In the genomic region with DNA sequence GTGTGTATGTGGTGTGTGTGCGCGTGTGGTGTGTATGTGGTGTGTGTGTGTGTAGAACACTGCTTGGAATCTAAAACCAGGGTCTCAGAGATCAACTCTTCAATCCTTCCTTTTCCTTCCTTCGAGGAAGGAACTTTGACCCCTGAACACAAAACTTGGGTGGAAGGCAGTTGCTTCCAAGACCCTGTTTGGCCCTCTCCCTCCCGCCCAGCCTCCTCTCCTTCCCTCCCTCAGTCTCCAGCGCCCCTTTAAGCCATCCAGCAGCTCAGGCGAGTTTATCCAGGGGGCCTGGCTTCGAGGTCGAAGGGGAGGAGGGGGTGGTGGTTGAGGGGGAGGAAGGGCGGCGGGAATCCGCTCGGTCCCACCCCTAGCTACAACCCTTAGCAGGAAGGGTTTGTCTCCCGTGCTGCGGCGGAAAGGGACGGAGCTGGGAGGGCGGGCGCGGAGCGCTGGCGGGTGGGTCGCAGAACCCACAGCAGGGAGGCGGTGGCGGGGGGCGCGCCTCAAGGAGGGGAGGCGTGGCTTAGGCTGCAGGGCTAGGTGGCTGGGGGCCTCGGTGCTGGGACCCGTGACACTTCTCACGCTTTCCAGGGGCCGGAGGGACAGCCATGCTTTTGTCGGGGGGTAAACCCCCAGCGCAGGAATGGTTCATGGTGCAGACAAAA, we compare ENCODE assay signal across 8 mouse cellular contexts. TPM values are rescaled to one million over a fixed set of nuclear protein-coding genes. Genes with fewer than 3 reads are reported as not detected.
DNase-seq lines count a peak whose midpoint lies in the region; ATAC-seq and TF ChIP-seq lines count a peak whose summit lies in the region.

A gene (plus strand): TSS at position 390 of the 665 bp plus-strand sequence.

- 5% methylated on average over 33 of the region's 33 CpGs for WGBS in cerebellum, adult 2 months
- WGBS in forebrain, postnatal 0 days, result 2% methylated on average over 31 of the region's 33 CpGs
- WGBS in hindbrain, embryonic 11.5 days, result under 1% methylated on average over 30 of the region's 33 CpGs
- WGBS in liver, adult 2 months, result 16% methylated on average over 31 of the region's 33 CpGs
- 2% methylated on average over 33 of the region's 33 CpGs for WGBS in midbrain, embryonic 15.5 days
- WGBS in thymus, adult 2 months, result 8% methylated on average over 33 of the region's 33 CpGs

- peak within 1 kb of the TSS; percentile 50 for H3K4me3 ChIP-seq in cerebellum, adult 2 months (replicated peaks; ENCODE audit: insufficient read depth, low read depth, low read length)
- peak within 1 kb of the TSS; percentile 67 for H3K4me3 ChIP-seq in forebrain, postnatal 0 days (ENCODE audit: low read depth, low read length)
- peak within 1 kb of the TSS; percentile 51 for H3K4me3 ChIP-seq in hindbrain, embryonic 11.5 days (ENCODE audit: low read depth, low read length)
- peak within 1 kb of the TSS; percentile 53 for H3K4me3 ChIP-seq in liver, adult 2 months (ENCODE audit: insufficient read depth, low read depth, low read length)
- peak within 1 kb of the TSS; percentile 65 for H3K4me3 ChIP-seq in midbrain, embryonic 15.5 days
- H3K4me3 ChIP-seq in thymus, adult 2 months (ENCODE audit: control insufficient read depth, insufficient read depth, low read length), result peak within 1 kb of the TSS; percentile 59

- H3K4me1 ChIP-seq in cerebellum, adult 2 months (ENCODE audit: control insufficient read depth, insufficient read depth, low read length), result no peaks in the 10 kb centered on the region; the same call in 1 of the 2 replicates
- H3K4me1 ChIP-seq in forebrain, postnatal 0 days (ENCODE audit: insufficient read depth), result peaks cover 15% of the 10 kb centered on the region
- peaks cover 15% of the 10 kb centered on the region for H3K4me1 ChIP-seq in hindbrain, embryonic 11.5 days (replicated peaks; ENCODE audit: control insufficient read depth, insufficient read depth, low read length)
- H3K4me1 ChIP-seq in liver, adult 2 months (ENCODE audit: control insufficient read depth, insufficient read depth, low read length), result 0 out of 2 replicates have a peak, but pooled peaks cover 2% of the 10 kb centered on the region
- peaks cover 49% of the 10 kb centered on the region for H3K4me1 ChIP-seq in midbrain, embryonic 15.5 days
- peaks cover 17% of the 10 kb centered on the region for H3K4me1 ChIP-seq in thymus, adult 2 months (replicated peaks; ENCODE audit: control insufficient read depth, insufficient read depth, low read length)

- H3K9me3 ChIP-seq in forebrain, postnatal 0 days (ENCODE audit: low read length), result no peaks in the 10 kb centered on the region
- H3K9me3 ChIP-seq in hindbrain, embryonic 11.5 days (ENCODE audit: control insufficient read depth, low read length), result no peaks in the 10 kb centered on the region
- no peaks in the 10 kb centered on the region for H3K9me3 ChIP-seq in midbrain, embryonic 15.5 days

- H3K36me3 ChIP-seq in forebrain, postnatal 0 days (ENCODE audit: insufficient read depth), result no peaks in the 10 kb centered on the region
- H3K36me3 ChIP-seq in hindbrain, embryonic 11.5 days (ENCODE audit: control insufficient read depth, insufficient read depth, low read length), result no peaks in the 10 kb centered on the region
- no peaks in the 10 kb centered on the region for H3K36me3 ChIP-seq in liver, adult 2 months (ENCODE audit: control insufficient read depth, insufficient read depth, low read length)
- no peaks in the 10 kb centered on the region for H3K36me3 ChIP-seq in midbrain, embryonic 15.5 days (replicated peaks)
- H3K36me3 ChIP-seq in thymus, adult 2 months (ENCODE audit: control insufficient read depth, insufficient read depth, low read length), result no peaks in the 10 kb centered on the region

- no peaks in the 10 kb centered on the region for H3K79me2 ChIP-seq in liver, adult 2 months (ENCODE audit: control insufficient read depth, insufficient read depth, low read length)

- TF ChIP-seq POLR2A in cerebellum, adult 2 months (IDR thresholded peaks at IDR 0.05; ENCODE audit: borderline replicate concordance, insufficient read depth, low read length), result no peak
- no peak for TF ChIP-seq POLR2A in liver, adult 2 months (IDR thresholded peaks at IDR 0.05; ENCODE audit: extremely low read depth, insufficient read depth, low read length)
- TF ChIP-seq POLR2A in thymus, adult 2 months (IDR thresholded peaks at IDR 0.05; ENCODE audit: control insufficient read depth, extremely low read depth, insufficient read depth, low read length, poor library complexity), result no peak

- H3K9ac ChIP-seq in forebrain, postnatal 0 days, result peak within 1 kb of the TSS; percentile 83
- H3K9ac ChIP-seq in hindbrain, embryonic 11.5 days (ENCODE audit: low read depth, low read length), result peak within 1 kb of the TSS; percentile 70
- peak within 1 kb of the TSS; percentile 58 for H3K9ac ChIP-seq in liver, adult 2 months (ENCODE audit: low read depth, low read length)
- peak within 1 kb of the TSS; percentile 67 for H3K9ac ChIP-seq in midbrain, embryonic 15.5 days

- no peak for DNase-seq in cerebellum, adult 2 months
- no peak for DNase-seq in cerebellum, adult 8-10 months
- DNase-seq in adrenal gland, postnatal 25 days, result peak; percentile 67
- peak; percentile 77 for DNase-seq in forebrain, postnatal 0 days
- DNase-seq in hindbrain, embryonic 11.5 days (ENCODE audit: low spot score), result peak; percentile 84
- no peak for DNase-seq in liver, adult 2 months (ENCODE audit: extremely low read depth, low read depth, low spot score)
- peak; percentile 78 for DNase-seq in thymus, adult 2 months

- no peaks in the 10 kb centered on the region for H3K27me3 ChIP-seq in cerebellum, adult 2 months (ENCODE audit: control insufficient read depth, insufficient read depth, low read length)
- H3K27me3 ChIP-seq in forebrain, postnatal 0 days (ENCODE audit: insufficient read depth, low read length), result no peaks in the 10 kb centered on the region
- H3K27me3 ChIP-seq in hindbrain, embryonic 11.5 days (ENCODE audit: control insufficient read depth, insufficient read depth, low read length), result no peaks in the 10 kb centered on the region
- no peaks in the 10 kb centered on the region for H3K27me3 ChIP-seq in liver, adult 2 months (ENCODE audit: control insufficient read depth, insufficient read depth, low read length)
- H3K27me3 ChIP-seq in midbrain, embryonic 15.5 days (replicated peaks), result no peaks in the 10 kb centered on the region
- H3K27me3 ChIP-seq in thymus, adult 2 months (ENCODE audit: control insufficient read depth, insufficient read depth, low read length), result no peaks in the 10 kb centered on the region

- H3K27ac ChIP-seq in cerebellum, adult 2 months (ENCODE audit: insufficient read depth, low read length), result no peak within 1 kb of the TSS
- H3K27ac ChIP-seq in forebrain, postnatal 0 days (ENCODE audit: low read depth, low read length), result peak within 1 kb of the TSS; percentile 84
- H3K27ac ChIP-seq in hindbrain, embryonic 11.5 days (ENCODE audit: low read depth, low read length), result peak within 1 kb of the TSS; percentile 85
- H3K27ac ChIP-seq in liver, adult 2 months (replicated peaks; ENCODE audit: insufficient read depth, low read depth, low read length), result peak within 1 kb of the TSS; percentile 48
- peak within 1 kb of the TSS; percentile 83 for H3K27ac ChIP-seq in midbrain, embryonic 15.5 days
- H3K27ac ChIP-seq in thymus, adult 2 months (ENCODE audit: control insufficient read depth, insufficient read depth, low read length), result peak within 1 kb of the TSS; percentile 7; the same call in 1 of the 2 replicates

- peak within 1 kb of the TSS; percentile 82 for H3K4me2 ChIP-seq in forebrain, postnatal 0 days (ENCODE audit: low read depth)
- H3K4me2 ChIP-seq in hindbrain, embryonic 11.5 days (replicated peaks; ENCODE audit: low read depth, low read length), result peak within 1 kb of the TSS; percentile 64
- peak within 1 kb of the TSS; percentile 61 for H3K4me2 ChIP-seq in midbrain, embryonic 15.5 days

- ATAC-seq in forebrain, postnatal 0 days, result peak; percentile 79
- ATAC-seq in hindbrain, embryonic 11.5 days (ENCODE audit: low FRiP score), result peak; percentile 86
- peak; percentile 84 for ATAC-seq in midbrain, embryonic 15.5 days (replicated peaks)

- TF ChIP-seq CTCF in cerebellum, adult 2 months (IDR thresholded peaks at IDR 0.05; ENCODE audit: borderline replicate concordance, insufficient read depth, low read depth, low read length), result no peak
- TF ChIP-seq CTCF in forebrain, postnatal 0 days (IDR thresholded peaks at IDR 0.05; ENCODE audit: low read depth), result no peak
- no peak for TF ChIP-seq CTCF in liver, adult 2 months (IDR thresholded peaks at IDR 0.05; ENCODE audit: low read depth, low read length)
- TF ChIP-seq CTCF in thymus, adult 2 months (IDR thresholded peaks at IDR 0.05; ENCODE audit: borderline replicate concordance, control insufficient read depth, extremely low read depth, insufficient read depth, low read length, poor library complexity), result no peak

RNA-seq across cellular contexts. Expression of the gene that starts here (rescaled TPM):
- 4.5 and 4.8 TPM in 2 replicates for polyA plus RNA-seq in cerebellum, adult 2 months (2012; rRNA removed)
- 10.7 and 13.5 TPM in 2 replicates for total RNA-seq in adrenal gland, postnatal 25 days (2021)
- 24.2 and 28.5 TPM in 2 replicates for total RNA-seq in forebrain, postnatal 0 days (2014; rRNA removed)
- 4.4 and 5.5 TPM in 2 replicates for polyA plus RNA-seq in forebrain, postnatal 0 days (2015; fragmentation: Nextera tagmentation; extraction: Ambion mirVana)
- polyA plus RNA-seq in hindbrain, embryonic 11.5 days (2014; fragmentation: Nextera tagmentation; extraction: Ambion mirVana), result 8.3 and 8.8 TPM in 2 replicates
- 0.65 and 0.81 TPM in 2 replicates for total RNA-seq in liver, adult 2 months (2014; rRNA removed)
- 0.66 and 0.71 TPM in 2 replicates for polyA plus RNA-seq in liver, adult 2 months (2012; rRNA removed)
- polyA plus RNA-seq in midbrain, embryonic 15.5 days (2015; fragmentation: Nextera tagmentation; extraction: Ambion mirVana), result 12.4 and 13.6 TPM in 2 replicates
- polyA plus RNA-seq in thymus, adult 2 months (2012; rRNA removed), result 2.0 and 2.1 TPM in 2 replicates

Comparison
In these comparisons a context has a peak if more than half of its experiments do, and no peak if none do; other contexts are left out.
1. DNase-seq: peak in adrenal gland, postnatal 25 days (single experiment), forebrain, postnatal 0 days (single experiment), hindbrain, embryonic 11.5 days (single experiment) and thymus, adult 2 months (single experiment); none in cerebellum, adult 2 months (0 of 2), cerebellum, adult 8-10 months (single experiment) and liver, adult 2 months (single experiment).
2. Peak in every context shown above with its lines, with median percentiles within 50 percentile points of each other: H3K4me3 ChIP-seq, ATAC-seq, H3K4me2 ChIP-seq and H3K9ac ChIP-seq.